Mouse (Mus musculus): Measurements from ENCODE around the gene Hnrnph2. TPM values are rescaled to one million over a fixed set of nuclear protein-coding genes. Genes with fewer than 3 reads are reported as not detected.

Gene Hnrnph2
- polyA plus RNA-seq, 1 experiment = 26.2 TPM

DNA sequence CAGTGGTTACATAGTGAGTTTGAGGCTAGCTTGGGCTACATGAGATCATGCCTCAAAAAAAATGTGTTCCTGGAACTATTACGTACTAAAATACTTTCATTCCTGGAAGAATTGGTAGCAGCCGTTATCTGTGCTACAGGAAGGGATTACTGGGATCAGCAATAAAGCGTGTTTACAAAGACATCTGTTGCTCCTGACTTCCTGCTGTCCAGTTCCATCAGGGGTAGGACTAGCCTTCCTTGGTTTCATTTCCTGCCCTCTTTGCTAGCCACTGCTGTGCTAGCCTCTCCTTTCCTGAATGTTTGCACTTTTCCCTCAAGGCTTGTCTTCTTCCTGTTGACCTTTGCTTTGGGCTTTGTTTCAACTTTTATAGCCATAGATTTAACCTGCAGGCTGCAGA lies 34.9 kb downstream of the Hnrnph2 start:
- no peaks in the 10 kb centered on the region for H3K79me3 ChIP-seq (ENCODE audit: low read depth)

DNA sequence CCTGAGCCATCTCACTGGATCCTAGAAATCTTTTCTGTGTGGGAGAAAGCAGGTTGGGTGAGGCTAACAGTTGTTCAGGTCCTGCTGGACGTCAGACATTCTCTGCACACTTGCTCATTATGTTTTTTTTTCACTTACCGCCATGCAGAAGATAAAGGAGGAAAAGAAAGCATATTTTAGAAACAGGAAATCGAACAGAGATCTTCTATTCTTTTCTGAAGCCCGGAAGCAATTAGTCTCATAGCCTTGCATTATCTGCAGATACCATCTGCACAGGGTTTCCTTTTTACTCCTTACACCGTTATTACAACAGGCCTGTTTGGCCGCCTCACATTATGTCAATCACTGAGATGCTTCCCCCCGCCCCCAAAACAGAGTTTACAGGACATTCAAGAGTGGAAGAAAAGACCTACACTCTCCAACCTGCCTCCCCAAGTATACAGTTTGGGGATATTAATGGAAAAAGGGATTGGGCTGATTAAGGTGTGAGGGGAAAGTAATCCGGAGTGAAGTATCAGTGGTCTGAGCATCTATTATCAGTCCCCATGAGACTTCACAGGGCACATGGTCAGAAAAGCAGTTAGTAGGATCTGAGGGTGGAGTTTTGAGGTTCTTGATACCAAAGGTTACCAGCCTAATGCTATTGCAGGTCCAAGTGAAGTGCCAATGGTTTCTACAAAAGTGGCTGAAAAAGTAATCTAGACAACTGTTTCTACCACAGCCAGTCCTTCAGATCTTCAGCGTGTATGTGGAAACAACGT lies 40.2 kb downstream of the Hnrnph2 start:
- Histone ChIP-seq H3K36me3 (ENCODE audit: control insufficient read depth, insufficient read depth) (no peaks in the 10 kb centered on the region), H3K79me3 (ENCODE audit: low read depth) (no peaks in the 10 kb centered on the region), H3ac (ENCODE audit: control insufficient read depth, insufficient read length, low read depth) (no peak overlapping the region), H3K4me3 (ENCODE audit: insufficient read depth, poor library complexity, severe bottlenecking) (no peak overlapping the region), H3K79me2 (ENCODE audit: control insufficient read depth, insufficient read depth) (no peaks in the 10 kb centered on the region), H3K27me3 (ENCODE audit: control insufficient read depth, insufficient read depth, insufficient read length) (no peaks in the 10 kb centered on the region)
- no peak for TF ChIP-seq CTCF (IDR thresholded peaks at IDR 0.05; ENCODE audit: control insufficient read depth, insufficient read depth, insufficient read length)
- no peak for TF ChIP-seq FOSL1 (IDR thresholded peaks at IDR 0.05; ENCODE audit: insufficient read depth, low read length, poor library complexity, severe bottlenecking)
- no peak for TF ChIP-seq MAX (IDR thresholded peaks at IDR 0.05)
- no peak for TF ChIP-seq MYOD1 (IDR thresholded peaks at IDR 0.05; ENCODE audit: control insufficient read depth, insufficient read length, low read depth)
- no peak for TF ChIP-seq USF1 (IDR thresholded peaks at IDR 0.05; ENCODE audit: low read depth)
- TF ChIP-seq MYOG (IDR thresholded peaks at IDR 0.05; ENCODE audit: control insufficient read depth, extremely low read depth, insufficient read length) = no peak
- no peak for TF ChIP-seq CEBPB (IDR thresholded peaks at IDR 0.05; ENCODE audit: low read depth)

More for the DNA sequence above, 34.9 kb downstream of the Hnrnph2 start:
- no peak overlapping the region for H3K4me3 ChIP-seq (ENCODE audit: insufficient read depth, poor library complexity, severe bottlenecking)
- H3K27me3 ChIP-seq (ENCODE audit: control insufficient read depth, insufficient read depth, insufficient read length) = no peaks in the 10 kb centered on the region
- no peak for TF ChIP-seq MAX (IDR thresholded peaks at IDR 0.05)
- TF ChIP-seq FOSL1 (IDR thresholded peaks at IDR 0.05; ENCODE audit: insufficient read depth, low read length, poor library complexity, severe bottlenecking) = no peak
- no peak for TF ChIP-seq MYOG (IDR thresholded peaks at IDR 0.05; ENCODE audit: control insufficient read depth, extremely low read depth, insufficient read length)
- no peak for TF ChIP-seq MYOD1 (IDR thresholded peaks at IDR 0.05; ENCODE audit: control insufficient read depth, insufficient read length, low read depth)
- TF ChIP-seq USF1 (IDR thresholded peaks at IDR 0.05; ENCODE audit: low read depth) = no peak
- no peak for TF ChIP-seq CEBPB (IDR thresholded peaks at IDR 0.05; ENCODE audit: low read depth)
- no peak for TF ChIP-seq CTCF (IDR thresholded peaks at IDR 0.05; ENCODE audit: control insufficient read depth, insufficient read depth, insufficient read length)
- H3K79me2 ChIP-seq (ENCODE audit: control insufficient read depth, insufficient read depth) = no peaks in the 10 kb centered on the region
- H3K36me3 ChIP-seq (ENCODE audit: control insufficient read depth, insufficient read depth) = no peaks in the 10 kb centered on the region
- H3ac ChIP-seq (ENCODE audit: control insufficient read depth, insufficient read length, low read depth) = no peak overlapping the region

DNA sequence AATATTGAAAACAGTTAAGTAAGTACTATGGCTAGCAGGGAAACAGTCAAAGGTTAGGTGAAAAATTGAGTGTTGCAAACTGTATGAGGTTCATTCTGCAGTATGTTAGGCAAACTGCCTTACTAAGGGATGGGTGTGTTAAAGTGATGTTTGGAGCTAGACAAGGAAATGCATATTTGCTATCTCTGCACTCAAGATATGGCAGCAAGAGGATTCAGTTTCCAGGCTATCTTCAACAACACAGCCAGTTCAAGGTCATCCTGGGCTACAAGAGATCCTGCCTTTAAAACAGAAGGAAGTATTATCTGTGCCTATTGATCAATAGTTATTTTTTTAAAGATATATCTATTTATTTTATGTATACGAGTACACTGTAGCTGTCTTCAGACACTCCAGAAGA lies 45.4 kb downstream of the Hnrnph2 start:
- H3K4me3 ChIP-seq (ENCODE audit: insufficient read depth, poor library complexity, severe bottlenecking) = no peak overlapping the region
- no peak overlapping the region for H3ac ChIP-seq (ENCODE audit: control insufficient read depth, insufficient read length, low read depth)
- TF ChIP-seq CEBPB (IDR thresholded peaks at IDR 0.05; ENCODE audit: low read depth) = no peak
- no peaks in the 10 kb centered on the region for H3K27me3 ChIP-seq (ENCODE audit: control insufficient read depth, insufficient read depth, insufficient read length)
- H3K79me2 ChIP-seq (ENCODE audit: control insufficient read depth, insufficient read depth) = no peaks in the 10 kb centered on the region
- H3K36me3 ChIP-seq (ENCODE audit: control insufficient read depth, insufficient read depth) = no peaks in the 10 kb centered on the region
- no peaks in the 10 kb centered on the region for H3K79me3 ChIP-seq (ENCODE audit: low read depth)

DNA sequence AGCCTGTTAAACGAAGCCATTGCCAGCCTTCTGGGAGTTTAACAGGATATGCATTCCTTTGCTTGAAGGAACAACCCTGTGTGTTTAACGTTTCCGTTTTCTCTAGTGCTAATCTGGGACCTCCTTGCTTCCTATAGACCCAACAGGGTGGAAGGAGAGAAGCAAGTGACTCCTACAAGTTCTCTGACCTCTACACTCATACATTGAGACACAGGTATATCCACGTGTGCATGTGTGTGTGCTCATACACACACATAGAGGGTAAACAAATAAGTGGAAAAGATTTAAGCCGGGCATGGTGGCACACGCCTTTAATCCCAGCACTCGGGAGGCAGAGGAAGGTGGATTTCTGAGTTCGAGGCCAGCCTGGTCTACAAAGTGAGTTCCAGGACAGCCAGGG lies 46.4 kb downstream of the Hnrnph2 start:
- Histone ChIP-seq H3K36me3 (ENCODE audit: control insufficient read depth, insufficient read depth) (no peaks in the 10 kb centered on the region), H3K4me3 (ENCODE audit: insufficient read depth, poor library complexity, severe bottlenecking) (no peak overlapping the region), H3K79me2 (ENCODE audit: control insufficient read depth, insufficient read depth) (no peaks in the 10 kb centered on the region), H3K79me3 (ENCODE audit: low read depth) (no peaks in the 10 kb centered on the region), H3ac (ENCODE audit: control insufficient read depth, insufficient read length, low read depth) (no peak overlapping the region), H3K27me3 (ENCODE audit: control insufficient read depth, insufficient read depth, insufficient read length) (no peaks in the 10 kb centered on the region)
- TF ChIP-seq MYOG (IDR thresholded peaks at IDR 0.05; ENCODE audit: control insufficient read depth, extremely low read depth, insufficient read length) (no peak), USF1 (IDR thresholded peaks at IDR 0.05; ENCODE audit: low read depth) (no peak), MAX (IDR thresholded peaks at IDR 0.05) (no peak), FOSL1 (IDR thresholded peaks at IDR 0.05; ENCODE audit: insufficient read depth, low read length, poor library complexity, severe bottlenecking) (no peak), CTCF (IDR thresholded peaks at IDR 0.05; ENCODE audit: control insufficient read depth, insufficient read depth, insufficient read length) (no peak), MYOD1 (IDR thresholded peaks at IDR 0.05; ENCODE audit: control insufficient read depth, insufficient read length, low read depth) (no peak), CEBPB (IDR thresholded peaks at IDR 0.05; ENCODE audit: low read depth) (no peak)

DNA sequence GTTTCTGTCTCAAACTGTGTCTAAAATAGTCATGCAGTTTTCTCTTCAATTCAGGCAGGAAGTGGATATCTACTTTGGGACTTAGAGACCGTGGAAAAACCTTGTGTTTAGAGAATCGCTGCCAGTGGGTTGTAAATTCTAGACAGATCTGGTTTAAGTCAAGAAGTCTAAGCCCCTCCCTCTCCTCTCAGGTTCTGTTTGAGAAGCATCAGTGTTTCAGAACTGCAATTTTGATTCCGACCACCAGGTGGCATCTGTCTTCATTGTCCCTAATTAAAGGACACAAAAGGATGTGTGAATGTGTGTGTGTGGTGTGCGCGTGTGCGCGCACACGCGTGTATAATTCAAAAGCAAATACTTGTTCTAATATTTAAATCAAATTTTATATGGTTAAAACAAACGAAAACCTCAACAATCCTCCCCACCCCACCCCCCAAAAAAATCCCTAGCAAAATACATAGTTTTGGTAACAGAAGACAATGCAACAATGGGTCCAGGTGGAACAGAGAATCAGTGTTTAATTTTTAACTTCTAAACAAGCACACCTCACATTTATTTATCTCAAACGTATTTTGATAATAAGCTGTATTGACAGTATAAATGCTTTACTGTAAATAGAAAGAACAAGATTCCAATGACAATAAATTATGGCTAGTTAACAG lies 47.2 kb downstream of the Hnrnph2 start:
- TF ChIP-seq FOSL1 (IDR thresholded peaks at IDR 0.05; ENCODE audit: insufficient read depth, low read length, poor library complexity, severe bottlenecking) (no peak), MAX (IDR thresholded peaks at IDR 0.05) (no peak), CTCF (IDR thresholded peaks at IDR 0.05; ENCODE audit: control insufficient read depth, insufficient read depth, insufficient read length) (no peak), MYOG (IDR thresholded peaks at IDR 0.05; ENCODE audit: control insufficient read depth, extremely low read depth, insufficient read length) (no peak), CEBPB (IDR thresholded peaks at IDR 0.05; ENCODE audit: low read depth) (no peak), MYOD1 (IDR thresholded peaks at IDR 0.05; ENCODE audit: control insufficient read depth, insufficient read length, low read depth) (no peak), USF1 (IDR thresholded peaks at IDR 0.05; ENCODE audit: low read depth) (no peak)

More for the DNA sequence above, 47.2 kb downstream of the Hnrnph2 start:
- Histone ChIP-seq H3K79me2 (ENCODE audit: control insufficient read depth, insufficient read depth) (no peaks in the 10 kb centered on the region), H3K27me3 (ENCODE audit: control insufficient read depth, insufficient read depth, insufficient read length) (no peaks in the 10 kb centered on the region), H3K79me3 (ENCODE audit: low read depth) (no peaks in the 10 kb centered on the region), H3ac (ENCODE audit: control insufficient read depth, insufficient read length, low read depth) (no peak overlapping the region), H3K4me3 (ENCODE audit: insufficient read depth, poor library complexity, severe bottlenecking) (no peak overlapping the region), H3K36me3 (ENCODE audit: control insufficient read depth, insufficient read depth) (no peaks in the 10 kb centered on the region)

All from C2C12 (cell line).